Mouse (Mus musculus): ENCODE data around the gene Psmb3.

Gene Psmb3

GRCm38 (mm10) chr11:97753277-97753676 lies 50.1 kb downstream of the Psmb3 start:
- WGBS: 54% methylated on average over 8 of the region's 8 CpGs

DNA sequence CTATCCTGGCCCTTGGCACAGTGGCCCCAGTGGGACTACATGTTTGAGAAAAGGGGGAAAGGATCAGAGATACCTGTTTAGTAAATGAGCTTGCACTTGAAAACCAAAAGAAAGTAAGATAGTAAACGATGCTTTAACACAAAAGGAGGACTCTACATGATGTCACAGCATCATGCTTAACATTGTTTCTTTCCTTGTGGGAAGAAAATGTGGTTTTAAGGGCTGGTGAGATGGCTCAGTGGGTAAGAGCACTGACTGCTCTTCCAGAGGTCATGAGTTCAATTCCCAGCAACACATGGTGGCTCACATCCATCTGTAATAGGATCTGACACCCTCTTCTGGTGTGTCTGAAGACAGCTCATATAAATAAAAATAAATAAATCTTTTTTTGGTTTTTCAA lies 54.9 kb downstream of the Psmb3 start:
- 94% methylated on average over 1 of the region's 1 CpGs for WGBS

DNA sequence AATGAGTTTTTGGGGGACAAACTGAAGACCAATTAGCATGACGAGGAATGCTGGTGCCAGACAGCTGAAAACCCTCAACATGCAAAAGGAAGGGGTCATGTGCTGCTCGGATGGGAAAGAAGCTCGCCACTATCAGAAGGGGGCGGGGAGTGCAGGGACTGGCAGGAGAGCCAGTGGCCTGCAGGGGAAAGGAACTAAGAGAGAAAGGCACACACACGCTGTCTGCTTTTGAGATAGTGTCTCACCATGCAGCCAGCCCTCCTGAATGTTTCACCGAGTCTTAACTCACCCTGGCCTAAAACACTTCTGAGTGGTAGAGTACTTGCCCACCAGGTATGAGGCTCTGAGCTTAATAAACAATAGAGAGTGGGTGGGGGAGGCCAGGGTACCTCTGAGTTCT lies 55.7 kb downstream of the Psmb3 start:
- 81% methylated on average over 6 of the region's 6 CpGs for WGBS

Measured in cerebral cortex, adult 2 months (tissue).